Mouse (Mus musculus) adrenal gland, adult 2 months (tissue): ENCODE data around the gene Pak3. TPM values are rescaled to one million over a fixed set of nuclear protein-coding genes. Genes with fewer than 3 reads are reported as not detected.
A peak's percentile ranks its signal among the peaks of the same experiment; 100 is the strongest.

ENCODE experiments used
- DNase-seq: peaks from one replicate; pipeline ENCODE4 v3.0.0; 2021
- microRNA-seq, 2 experiments: library from miRNA; unstranded; fragments of <30 nt; microRNA quantifications; one replicate each; pipeline ENCODE4 v1.2.0; 2021
- polyA plus RNA-seq: library from polyadenylated mRNA; depleted of rRNA; stranded (reverse); fragments of >200 nt; gene quantifications from 2 replicates; pipeline ENCODE4 v1.2.3, GENCODE M21; 2012; rRNA removed
- total RNA-seq, 2 experiments: library from RNA; stranded (reverse); gene quantifications; 2 replicates each; pipeline ENCODE4 v1.2.3; 2021

Pak3 gene
- total and polyA plus RNA-seq, 3 experiments = 0.04 to 30.9 (median 27.4) TPM

DNA sequence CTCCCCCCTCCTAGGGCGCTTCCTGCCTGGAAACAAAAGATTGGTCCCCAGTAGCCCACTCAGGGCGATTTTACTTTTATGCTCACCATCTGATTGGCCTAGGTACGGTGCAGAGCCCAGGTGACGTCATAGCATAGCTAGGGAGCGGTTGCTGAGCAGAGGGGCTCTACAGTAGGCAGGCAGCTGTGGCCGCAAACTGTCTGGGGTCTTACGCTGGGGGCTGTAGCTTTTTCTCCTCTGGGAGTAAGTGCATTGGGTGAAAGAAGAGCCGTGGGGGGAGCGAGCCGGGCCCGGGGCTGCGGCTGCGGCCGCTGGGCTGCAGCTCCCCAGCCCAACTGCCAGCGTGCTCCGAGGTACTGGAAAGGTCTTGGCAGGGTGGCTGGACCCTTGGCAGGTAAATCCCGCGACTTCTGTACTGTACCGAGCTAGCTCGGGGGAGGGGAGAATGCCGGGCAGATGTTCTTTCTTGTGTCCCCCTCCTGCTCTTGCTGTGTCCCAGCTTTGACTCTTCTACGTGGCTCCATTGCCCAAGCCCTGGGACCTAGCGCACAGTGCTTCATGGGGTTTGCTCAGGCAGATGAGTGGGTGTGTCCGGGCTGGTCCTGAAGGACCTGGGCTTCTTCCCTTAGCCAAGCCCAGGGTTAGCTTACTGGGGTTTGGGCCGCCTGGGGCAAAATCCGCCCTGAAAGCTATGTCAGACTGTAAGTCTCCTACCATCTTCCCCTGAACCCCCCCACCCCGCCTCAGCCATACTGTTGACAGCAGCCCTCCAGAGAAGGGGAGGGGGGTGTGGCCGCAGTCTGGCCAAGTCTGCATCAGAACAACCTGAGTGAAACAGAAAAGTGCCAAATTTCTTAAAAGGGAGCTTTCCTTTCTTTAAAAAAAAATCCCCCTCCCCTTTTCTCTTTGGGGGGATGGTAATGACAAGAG is 146.1 kb downstream of the Pak3 start:
- peak; percentile 50 for DNase-seq

GRCm38 (mm10) chrX:143665771-143666170 is 147.4 kb downstream of the Pak3 start:
- peak; percentile 5 for DNase-seq

- no peak for DNase-seq
These were observed 148.6 kb downstream of the Pak3 start for GRCm38 (mm10) chrX:143666991-143667390.

- peak; percentile 44 for DNase-seq
These were observed 149.9 kb downstream of the Pak3 start for GRCm38 (mm10) chrX:143668242-143668641.

DNA sequence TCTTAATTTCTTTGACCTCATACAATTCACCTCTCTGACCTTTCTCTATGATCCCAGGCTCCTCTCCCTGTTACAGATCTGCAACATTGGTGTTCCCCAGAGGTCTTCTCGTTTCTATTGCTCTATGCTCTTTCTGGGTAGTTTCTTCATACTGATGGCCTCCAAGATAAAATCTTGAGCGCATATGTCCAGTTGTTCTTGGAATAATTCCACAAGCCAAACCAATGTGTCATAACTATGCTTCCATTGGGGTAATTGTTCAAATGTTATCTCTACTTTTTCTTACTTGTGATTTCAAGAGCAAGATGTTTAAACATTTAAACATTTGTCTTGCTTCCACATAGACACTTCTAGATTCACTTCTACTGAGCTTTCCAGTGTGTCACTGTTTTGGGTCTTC is 160.2 kb downstream of the Pak3 start:
- DNase-seq = no peak

DNA sequence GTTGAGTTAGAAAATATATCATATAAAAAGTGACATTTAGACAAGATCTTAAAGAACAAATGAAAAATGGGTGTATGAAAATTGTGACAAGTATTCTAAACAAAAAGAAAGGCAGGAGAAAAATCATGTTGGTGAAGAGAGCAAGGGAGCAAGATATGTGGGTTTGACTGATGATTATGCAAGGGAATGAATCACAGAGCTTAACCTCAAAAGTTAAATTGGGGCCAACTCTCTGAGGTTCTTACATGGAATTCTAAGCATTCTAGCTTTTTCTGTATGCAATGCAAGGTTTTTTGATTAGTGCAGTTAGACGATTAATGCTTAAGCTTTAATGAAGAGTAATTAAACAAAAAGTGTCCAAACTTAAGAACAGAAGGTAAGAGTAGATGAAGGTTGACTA is 203.9 kb downstream of the Pak3 start:
- DNase-seq = no peak

DNA sequence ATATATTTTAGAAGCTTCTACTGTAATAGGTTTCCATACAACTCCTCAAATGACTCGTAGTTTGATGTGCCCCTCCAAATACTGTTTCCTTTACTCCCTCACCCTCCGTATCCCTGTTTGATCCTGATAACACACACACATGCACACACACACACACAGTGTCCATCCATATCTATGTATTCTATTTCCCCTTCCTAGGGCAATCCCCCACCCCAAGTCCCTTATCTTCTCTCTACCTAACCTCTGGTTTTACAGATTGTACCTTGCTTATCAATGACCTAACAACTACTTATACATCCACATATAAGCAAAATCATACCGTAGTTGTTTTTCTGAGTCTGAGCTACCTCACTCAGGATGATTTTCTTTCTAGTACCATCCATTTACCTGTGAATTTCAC is 207.0 kb downstream of the Pak3 start:
- DNase-seq = no peak

GRCm38 (mm10) chrX:143736035-143736434 is 217.6 kb downstream of the Pak3 start:
- DNase-seq = no peak

- peak; percentile 16 for DNase-seq
These were observed 220.8 kb downstream of the Pak3 start for GRCm38 (mm10) chrX:143739171-143739570.

DNA sequence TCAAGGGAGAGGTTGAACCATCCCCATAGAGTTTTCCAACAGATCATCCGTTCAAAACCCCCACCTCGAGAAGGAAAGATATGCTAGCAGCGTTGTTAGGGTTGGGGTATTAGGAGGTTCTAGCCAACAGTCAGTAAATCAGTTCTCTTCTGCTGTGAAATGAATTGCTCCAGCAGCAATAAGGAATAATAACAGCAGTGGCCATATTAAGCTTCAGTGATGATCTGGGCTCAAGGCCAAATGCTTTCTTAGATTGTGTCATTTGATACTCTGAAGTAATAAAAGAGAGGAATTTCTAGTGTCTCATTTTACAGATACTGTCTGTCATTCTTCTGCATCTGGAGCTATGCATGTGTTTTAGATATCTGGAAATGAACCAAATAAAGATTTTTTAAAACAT is 244.2 kb downstream of the Pak3 start:
- DNase-seq = no peak

DNA sequence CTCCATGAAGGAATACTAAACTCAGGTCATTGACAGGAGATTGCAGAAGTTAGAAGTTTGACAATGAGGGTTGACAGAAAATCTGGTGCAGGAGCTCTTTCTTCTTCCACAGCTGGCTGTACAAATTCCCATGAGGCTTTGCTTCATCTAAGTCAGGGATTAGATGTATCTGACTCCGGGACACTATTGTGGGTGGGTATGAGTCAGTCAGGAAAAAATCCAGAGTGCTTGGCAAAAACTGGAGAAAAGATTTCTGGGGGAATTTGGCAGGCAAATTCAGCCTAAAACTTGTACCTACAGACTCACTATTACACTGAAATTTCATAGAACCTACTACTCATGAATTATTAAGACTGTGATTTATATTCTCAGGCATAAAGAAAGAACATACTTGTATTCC is 297.6 kb downstream of the Pak3 start:
- no peak for DNase-seq

GRCm38 (mm10) chrX:143818961-143819360 is 300.6 kb downstream of the Pak3 start:
- no peak for DNase-seq

- DNase-seq = no peak
These were observed 308.1 kb downstream of the Pak3 start for GRCm38 (mm10) chrX:143826521-143826920.

DNA sequence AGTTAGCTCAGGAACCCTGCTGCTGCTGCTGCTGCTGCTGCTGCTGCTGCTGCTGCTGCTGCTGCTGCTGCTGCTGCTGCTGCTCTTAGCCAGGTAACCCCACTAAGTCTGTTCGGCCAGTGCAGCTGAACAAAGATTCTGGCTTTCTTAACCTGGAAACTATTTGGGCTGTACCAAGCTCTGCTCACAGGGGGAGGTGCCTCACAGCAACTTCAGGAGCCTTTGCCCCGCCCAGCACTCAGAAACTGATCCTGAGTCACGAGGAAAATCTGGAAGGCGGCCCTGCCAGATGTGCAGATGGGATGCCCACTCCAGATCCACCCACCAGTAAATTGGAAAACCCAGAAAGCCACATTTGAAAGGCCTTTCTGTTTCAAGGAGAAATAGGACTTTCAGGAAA is 308.8 kb downstream of the Pak3 start, which contains the start of gene Capn6:
Gene Capn6, minus strand, starts transcription at position 203 of the 400 bp plus-strand sequence.
- DNase-seq = no peak

DNA sequence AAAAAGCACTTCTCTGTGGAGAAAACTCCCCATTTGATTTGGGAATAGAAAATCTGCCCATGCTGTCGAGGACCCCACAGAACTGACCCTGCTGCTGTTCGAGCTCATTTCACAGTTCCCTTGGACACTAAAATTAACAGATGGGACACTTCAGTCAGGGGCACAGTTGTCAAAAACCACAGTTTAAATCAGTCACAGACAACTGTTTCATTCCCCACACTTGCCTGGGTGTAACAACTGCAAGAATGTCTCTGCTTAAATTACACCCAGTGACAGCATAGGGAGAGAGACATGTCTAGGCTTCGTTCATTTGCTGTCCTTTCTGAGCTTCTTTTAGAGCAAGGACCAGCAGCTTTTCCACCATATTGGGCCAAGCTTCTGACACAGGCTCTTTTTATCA is 328.2 kb downstream of the Pak3 start:
- no peak for DNase-seq

Small RNA genes lying within 50 kb of the gene (microRNA-seq; reads per million reads assigned to microRNA genes)
- gene Gm47298 = 0 to 0.22 reads per million in 2 experiments

Other genes with a start within 250 kb of the Pak3 start
- gene Chrdl1, start 124.3 kb upstream of the Pak3 start, total RNA-seq = 1 to 10 TPM; 2.7 to 5.5 TPM
- gene Chrdl1, start 124.3 kb upstream of the Pak3 start, polyA plus RNA-seq = 0.81 and 1.3 TPM in 2 replicates